Mouse (Mus musculus) left cerebral cortex, adult 11 months (tissue): ENCODE results near the gene Cadps.
"Not testable (repeated sequence)": the region's sequence is repeated elsewhere in the genome, so short reads cannot be mapped to it uniquely, and the experiment has no call there.

ENCODE experiments used
- DNase-seq: peaks from one replicate; pipeline ENCODE4 v3.0.0; 2022; ENCODE audit warnings: low spot score

Cadps gene

GRCm38 (mm10) chr14:12581657-12582056 is 241.2 kb downstream of the Cadps start:
- DNase-seq, result no peak

GRCm38 (mm10) chr14:12580786-12581185 is 242.1 kb downstream of the Cadps start:
- no peak for DNase-seq

- no peak for DNase-seq
Measured at GRCm38 (mm10) chr14:12578156-12578555, 244.7 kb downstream of the Cadps start.

- no peak for DNase-seq
Measured at GRCm38 (mm10) chr14:12577475-12578140, 245.3 kb downstream of the Cadps start.

- peak; percentile 56 for DNase-seq
Measured at GRCm38 (mm10) chr14:12575105-12575504, 247.8 kb downstream of the Cadps start.

GRCm38 (mm10) chr14:12574336-12574735 is 248.5 kb downstream of the Cadps start:
- DNase-seq, result peak; percentile 38

GRCm38 (mm10) chr14:12561730-12562129 is 261.1 kb downstream of the Cadps start:
- DNase-seq, result not testable (repeated sequence)

GRCm38 (mm10) chr14:12560233-12560577 is 262.7 kb downstream of the Cadps start:
- DNase-seq, result no peak

- DNase-seq, result no peak
Measured at GRCm38 (mm10) chr14:12559574-12560232, 263.2 kb downstream of the Cadps start.

GRCm38 (mm10) chr14:12558920-12559573 is 263.8 kb downstream of the Cadps start:
- no peak for DNase-seq

- DNase-seq, result no peak
Measured at GRCm38 (mm10) chr14:12554486-12554885, 268.4 kb downstream of the Cadps start.

- no peak for DNase-seq
Measured at GRCm38 (mm10) chr14:12551353-12551752, 271.5 kb downstream of the Cadps start.

- DNase-seq, result no peak
Measured at GRCm38 (mm10) chr14:12550931-12551330, 271.9 kb downstream of the Cadps start.

GRCm38 (mm10) chr14:12549290-12549689 is 273.6 kb downstream of the Cadps start:
- DNase-seq, result no peak

- DNase-seq, result no peak
Measured at GRCm38 (mm10) chr14:12547496-12547895, 275.4 kb downstream of the Cadps start.

- no peak for DNase-seq
Measured at GRCm38 (mm10) chr14:12541733-12542132, 281.1 kb downstream of the Cadps start.

- DNase-seq, result no peak
Measured at GRCm38 (mm10) chr14:12539071-12539470, 283.8 kb downstream of the Cadps start.

GRCm38 (mm10) chr14:12531101-12531500 is 291.8 kb downstream of the Cadps start:
- peak; percentile 26 for DNase-seq

- no peak for DNase-seq
Measured at GRCm38 (mm10) chr14:12530554-12530953, 292.3 kb downstream of the Cadps start.

GRCm38 (mm10) chr14:12529961-12530542 is 292.8 kb downstream of the Cadps start:
- peak; percentile 34 for DNase-seq

- DNase-seq, result no peak
Measured at GRCm38 (mm10) chr14:12527296-12527695, 295.6 kb downstream of the Cadps start.

GRCm38 (mm10) chr14:12507018-12507417 is 315.9 kb downstream of the Cadps start:
- DNase-seq, result no peak
